Mouse (Mus musculus): ENCODE measurements at regions not wholly inside any gene's neighbourhood (a gene's known extent, or its start where the extent isn't known, plus 50 kb on each side); places are given as distances from the start of the nearest gene placed in this dataset.

DNA sequence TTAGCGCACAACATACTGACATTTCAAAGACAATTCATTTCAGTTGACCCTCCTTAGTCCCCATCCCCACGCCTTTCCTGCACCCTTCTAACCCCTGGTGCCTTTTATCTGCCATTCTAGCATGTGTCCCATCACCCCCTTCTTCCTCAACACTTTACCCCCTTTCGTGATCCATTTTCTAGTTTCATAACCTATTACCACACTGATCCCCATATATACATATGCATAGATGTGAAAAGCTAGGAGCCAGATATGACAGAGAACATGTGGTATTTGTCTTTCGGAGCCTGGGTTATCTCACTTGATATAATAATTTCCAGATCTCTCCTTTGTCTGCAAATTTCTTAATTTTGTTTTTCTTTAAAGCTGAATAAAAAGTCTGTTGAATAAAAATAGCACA is 154.9 kb downstream of the Tm2d1 start:
- Histone ChIP-seq H3K36me3 (replicated peaks) (no peaks in the 10 kb centered on the region), H3K4me1 (peaks cover 8% of the 10 kb centered on the region), H3K27ac (replicated peaks) (no peak overlapping the region), H3K27me3 (replicated peaks; ENCODE audit: low read depth, poor library complexity, severe bottlenecking) (no peaks in the 10 kb centered on the region), H3K9me3 (no peaks in the 10 kb centered on the region), H3K4me3 (no peak overlapping the region)
- DNase-seq (ENCODE audit: low spot score): no peak
- WGBS: 90% methylated on average over 4 of the region's 4 CpGs

GRCm38 (mm10) chr4:98224366-98224765 is 158.7 kb downstream of the Tm2d1 start:
- DNase-seq (ENCODE audit: low spot score): no peak
- Histone ChIP-seq H3K36me3 (replicated peaks) (no peaks in the 10 kb centered on the region), H3K27ac (replicated peaks) (peak overlapping the region; percentile 62), H3K27me3 (replicated peaks; ENCODE audit: low read depth, poor library complexity, severe bottlenecking) (no peaks in the 10 kb centered on the region), H3K4me1 (peaks cover 12% of the 10 kb centered on the region), H3K4me3 (no peak overlapping the region), H3K9me3 (no peaks in the 10 kb centered on the region)
- 62% methylated on average over 7 of the region's 7 CpGs for WGBS

DNA sequence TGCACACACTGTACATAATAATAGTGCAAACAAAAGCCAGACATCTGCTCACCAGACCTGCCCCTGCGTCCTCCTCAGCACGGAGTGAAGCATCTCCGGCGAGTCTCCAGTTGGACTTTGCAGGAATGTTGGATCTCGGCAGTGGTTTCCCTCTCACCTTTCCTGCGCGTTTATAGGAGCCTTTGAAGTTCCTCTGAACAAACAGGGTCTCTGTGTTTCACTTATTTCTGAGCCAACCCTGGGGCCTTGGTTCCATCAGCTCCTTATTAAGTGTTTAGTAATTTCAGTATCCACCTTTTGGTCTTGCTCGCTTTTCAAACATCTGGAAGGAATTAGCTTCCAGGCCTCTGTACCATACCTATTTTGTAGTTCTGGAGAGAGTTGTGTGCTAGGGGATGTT is 159.7 kb downstream of the Tm2d1 start:
- Histone ChIP-seq H3K36me3 (replicated peaks) (no peaks in the 10 kb centered on the region), H3K9me3 (no peaks in the 10 kb centered on the region), H3K27me3 (replicated peaks; ENCODE audit: low read depth, poor library complexity, severe bottlenecking) (no peaks in the 10 kb centered on the region), H3K4me1 (peaks cover 12% of the 10 kb centered on the region), H3K27ac (replicated peaks) (peak overlapping the region; percentile 74), H3K4me3 (no peak overlapping the region)
- peak; percentile 75 for DNase-seq (ENCODE audit: low spot score)
- WGBS: 28% methylated on average over 8 of the region's 8 CpGs

DNA sequence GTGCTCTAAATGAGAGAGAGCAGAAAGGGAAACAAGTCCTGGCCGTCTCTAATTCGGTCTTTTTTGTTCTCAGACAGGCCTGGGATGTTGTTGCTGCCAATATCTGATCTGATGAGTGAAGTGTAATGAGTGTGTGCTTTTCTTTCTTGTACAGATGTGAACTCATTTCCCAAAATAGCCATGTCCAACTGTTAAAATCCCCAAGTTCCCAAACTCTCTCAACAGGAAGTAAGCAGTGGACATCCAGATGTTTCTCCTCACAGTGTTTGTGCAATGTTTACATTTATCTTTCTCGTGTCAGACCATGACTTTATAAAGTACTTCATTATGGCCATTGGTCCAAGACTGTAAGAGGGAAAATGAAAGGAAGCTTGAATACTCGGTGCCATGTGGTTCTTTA is 161.5 kb downstream of the Tm2d1 start:
- no peak overlapping the region for H3K4me3 ChIP-seq
- WGBS: 79% methylated on average over 4 of the region's 4 CpGs
- peaks cover 12% of the 10 kb centered on the region for H3K4me1 ChIP-seq
- H3K27me3 ChIP-seq (replicated peaks; ENCODE audit: low read depth, poor library complexity, severe bottlenecking): no peaks in the 10 kb centered on the region
- no peak for DNase-seq (ENCODE audit: low spot score)
- no peaks in the 10 kb centered on the region for H3K36me3 ChIP-seq (replicated peaks)
- no peaks in the 10 kb centered on the region for H3K9me3 ChIP-seq
- H3K27ac ChIP-seq (replicated peaks): no peak overlapping the region

DNA sequence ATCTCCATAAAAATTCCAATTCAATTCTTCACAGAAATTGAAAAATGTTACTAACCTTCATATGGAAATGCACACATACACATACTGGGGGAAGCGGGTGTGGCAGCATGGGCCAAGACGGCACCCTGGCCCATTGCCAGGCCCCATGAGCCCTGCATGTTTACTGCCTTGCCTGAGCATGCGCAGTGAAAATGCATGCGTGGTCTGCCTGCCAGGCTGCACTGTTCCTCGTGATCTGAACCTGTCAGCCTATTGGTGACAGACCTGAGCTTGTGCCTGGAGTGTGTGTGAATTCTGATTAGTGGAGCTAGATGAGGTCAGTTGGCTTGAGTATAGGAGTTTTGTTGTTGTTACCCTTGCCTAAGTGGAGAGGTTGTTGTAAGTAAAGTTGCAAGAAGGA is 167.9 kb downstream of the Tm2d1 start:
- WGBS: 93% methylated on average over 5 of the region's 5 CpGs
- Histone ChIP-seq H3K4me3 (no peak overlapping the region), H3K27ac (replicated peaks) (no peak overlapping the region), H3K27me3 (replicated peaks; ENCODE audit: low read depth, poor library complexity, severe bottlenecking) (no peaks in the 10 kb centered on the region), H3K4me1 (no peaks in the 10 kb centered on the region), H3K9me3 (no peaks in the 10 kb centered on the region), H3K36me3 (replicated peaks) (no peaks in the 10 kb centered on the region)
- no peak for DNase-seq (ENCODE audit: low spot score)

DNA sequence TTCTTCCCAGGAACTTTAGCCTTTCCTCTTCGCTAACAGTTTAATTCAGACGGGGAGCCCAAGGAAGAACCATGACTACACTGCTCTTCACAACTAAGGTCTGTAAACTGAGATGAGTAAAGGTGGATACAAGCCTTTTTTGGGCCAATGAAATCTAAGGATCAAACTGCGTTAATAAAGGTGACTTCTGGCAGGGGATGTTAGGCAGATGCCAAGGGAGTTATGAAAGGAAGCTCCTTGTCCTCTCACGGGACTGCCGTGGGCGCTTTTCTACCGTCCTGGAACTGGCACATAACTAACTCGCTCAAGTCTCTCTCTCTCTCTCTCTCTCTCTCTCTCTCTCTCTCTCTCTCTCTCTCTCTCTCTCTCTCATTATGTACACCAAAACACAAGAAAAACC is 175.7 kb downstream of the Tm2d1 start:
- DNase-seq (ENCODE audit: low spot score): no peak
- WGBS: 89% methylated on average over 8 of the region's 8 CpGs
- H3K4me3 ChIP-seq: no peak overlapping the region
- H3K4me1 ChIP-seq: no peaks in the 10 kb centered on the region
- no peaks in the 10 kb centered on the region for H3K36me3 ChIP-seq (replicated peaks)
- H3K9me3 ChIP-seq: no peaks in the 10 kb centered on the region
- H3K27me3 ChIP-seq (replicated peaks; ENCODE audit: low read depth, poor library complexity, severe bottlenecking): no peaks in the 10 kb centered on the region
- no peak overlapping the region for H3K27ac ChIP-seq (replicated peaks)

- H3K4me3 ChIP-seq: no peak overlapping the region
- H3K36me3 ChIP-seq (replicated peaks): no peaks in the 10 kb centered on the region
- DNase-seq (ENCODE audit: low spot score): no peak
- 58% methylated on average over 6 of the region's 6 CpGs for WGBS
- H3K9me3 ChIP-seq: no peaks in the 10 kb centered on the region
- no peak overlapping the region for H3K27ac ChIP-seq (replicated peaks)
- H3K27me3 ChIP-seq (replicated peaks; ENCODE audit: low read depth, poor library complexity, severe bottlenecking): no peaks in the 10 kb centered on the region
- no peaks in the 10 kb centered on the region for H3K4me1 ChIP-seq
Observed at GRCm38 (mm10) chr4:98206245-98206970, 176.7 kb downstream of the Tm2d1 start.

DNA sequence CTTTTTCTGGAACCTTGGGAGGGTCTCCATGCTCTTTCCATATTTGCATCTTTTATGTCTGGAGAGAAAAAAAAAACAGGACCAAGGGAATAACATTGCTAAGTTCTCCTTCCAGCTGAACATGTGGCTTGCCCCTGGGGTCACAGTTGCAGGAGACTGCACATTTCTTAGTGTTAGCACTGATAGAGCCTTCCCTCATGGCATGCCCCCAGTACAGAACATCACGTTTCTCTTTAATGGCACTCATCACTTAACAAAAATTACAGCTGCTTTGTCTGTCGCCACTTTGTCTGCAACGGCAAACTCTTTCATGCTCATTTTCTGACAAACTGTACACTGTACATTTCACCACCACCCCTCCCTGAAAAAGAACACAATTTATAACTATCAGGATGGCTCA is 180.0 kb downstream of the Tm2d1 start:
- H3K4me3 ChIP-seq: no peak overlapping the region
- H3K9me3 ChIP-seq: no peaks in the 10 kb centered on the region
- no peak for DNase-seq (ENCODE audit: low spot score)
- WGBS: 86% methylated on average over 3 of the region's 3 CpGs
- H3K4me1 ChIP-seq: no peaks in the 10 kb centered on the region
- H3K27ac ChIP-seq (replicated peaks): no peak overlapping the region
- H3K27me3 ChIP-seq (replicated peaks; ENCODE audit: low read depth, poor library complexity, severe bottlenecking): no peaks in the 10 kb centered on the region
- no peaks in the 10 kb centered on the region for H3K36me3 ChIP-seq (replicated peaks)

- Histone ChIP-seq H3K4me1 (no peaks in the 10 kb centered on the region), H3K4me3 (no peak overlapping the region), H3K36me3 (replicated peaks) (no peaks in the 10 kb centered on the region), H3K27ac (replicated peaks) (no peak overlapping the region), H3K27me3 (replicated peaks; ENCODE audit: low read depth, poor library complexity, severe bottlenecking) (no peaks in the 10 kb centered on the region), H3K9me3 (no peaks in the 10 kb centered on the region)
- 79% methylated on average over 2 of the region's 2 CpGs for WGBS
- DNase-seq (ENCODE audit: low spot score): no peak
Observed at GRCm38 (mm10) chr4:98202232-98202631, 180.9 kb downstream of the Tm2d1 start.

- no peak overlapping the region for H3K4me3 ChIP-seq
- 79% methylated on average over 3 of the region's 3 CpGs for WGBS
- no peaks in the 10 kb centered on the region for H3K27me3 ChIP-seq (replicated peaks; ENCODE audit: low read depth, poor library complexity, severe bottlenecking)
- H3K36me3 ChIP-seq (replicated peaks): no peaks in the 10 kb centered on the region
- H3K4me1 ChIP-seq: no peaks in the 10 kb centered on the region
- H3K9me3 ChIP-seq: no peaks in the 10 kb centered on the region
- no peak for DNase-seq (ENCODE audit: low spot score)
- no peak overlapping the region for H3K27ac ChIP-seq (replicated peaks)
Observed at GRCm38 (mm10) chr4:98201102-98201501, 182.0 kb downstream of the Tm2d1 start.

DNA sequence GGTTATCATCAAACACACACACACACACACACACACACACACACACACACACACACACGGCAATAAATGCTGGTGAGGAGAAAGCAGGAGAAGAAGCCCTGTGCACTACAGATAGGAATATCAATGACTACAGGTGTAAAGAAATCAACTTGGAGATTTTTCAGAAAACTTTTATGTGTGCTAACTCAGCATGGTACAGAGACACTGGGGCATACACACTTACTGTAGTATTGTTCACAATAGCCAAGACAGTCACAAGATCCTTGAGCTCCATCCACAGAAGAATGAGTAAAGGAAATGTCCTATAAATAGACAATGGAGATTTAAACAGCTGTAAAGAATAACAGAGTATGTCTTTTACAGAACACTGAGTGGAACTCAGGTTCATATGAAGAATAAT is 182.4 kb downstream of the Tm2d1 start:
- Histone ChIP-seq H3K4me3 (no peak overlapping the region), H3K9me3 (no peaks in the 10 kb centered on the region), H3K27me3 (replicated peaks; ENCODE audit: low read depth, poor library complexity, severe bottlenecking) (no peaks in the 10 kb centered on the region), H3K27ac (replicated peaks) (no peak overlapping the region), H3K36me3 (replicated peaks) (no peaks in the 10 kb centered on the region), H3K4me1 (no peaks in the 10 kb centered on the region)
- WGBS: 79% methylated on average over 1 of the region's 1 CpGs
- DNase-seq (ENCODE audit: low spot score): no peak

GRCm38 (mm10) chr4:98190318-98190717 is 192.8 kb downstream of the Tm2d1 start:
- no peak overlapping the region for H3K27ac ChIP-seq (replicated peaks)
- H3K27me3 ChIP-seq (replicated peaks; ENCODE audit: low read depth, poor library complexity, severe bottlenecking): no peaks in the 10 kb centered on the region
- H3K4me3 ChIP-seq: no peak overlapping the region
- no peak for DNase-seq (ENCODE audit: low spot score)
- no peaks in the 10 kb centered on the region for H3K9me3 ChIP-seq
- WGBS: 89% methylated on average over 3 of the region's 3 CpGs
- H3K4me1 ChIP-seq: no peaks in the 10 kb centered on the region
- no peaks in the 10 kb centered on the region for H3K36me3 ChIP-seq (replicated peaks)

- Histone ChIP-seq H3K27ac (replicated peaks) (no peak overlapping the region), H3K9me3 (no peaks in the 10 kb centered on the region), H3K36me3 (replicated peaks) (no peaks in the 10 kb centered on the region), H3K27me3 (replicated peaks; ENCODE audit: low read depth, poor library complexity, severe bottlenecking) (no peaks in the 10 kb centered on the region), H3K4me1 (no peaks in the 10 kb centered on the region), H3K4me3 (no peak overlapping the region)
- no peak for DNase-seq (ENCODE audit: low spot score)
- WGBS: 65% methylated on average over 1 of the region's 1 CpGs
Observed at GRCm38 (mm10) chr4:98189894-98190293, 193.2 kb downstream of the Tm2d1 start.
